Mouse (Mus musculus): ENCODE data around the gene Adamts1. TPM values are rescaled to one million over a fixed set of nuclear protein-coding genes. Genes with fewer than 3 reads are reported as not detected.

Gene Adamts1
- polyA plus RNA-seq (2014; fragmentation: Illumina TruSeq; extraction: RNeasy Lipid Tissue Mini Kit (QIAGEN cat#74804); ENCODE audit: low read depth, low replicate concordance) = 18.2 TPM

GRCm38 (mm10) chr16:85802954-85803353 lies at the start of gene Adamts1:
Gene Adamts1 (minus strand): TSS chr16:85803113.

Other genes starting within 250 kb of the Adamts1 start
- gene Cyyr1, start 249.7 kb downstream of the Adamts1 start, polyA plus RNA-seq (2014; fragmentation: Illumina TruSeq; extraction: RNeasy Lipid Tissue Mini Kit (QIAGEN cat#74804); ENCODE audit: low read depth, low replicate concordance) = 10.7 TPM
- gene Adamts5, start 98.7 kb upstream of the Adamts1 start, polyA plus RNA-seq (2014; fragmentation: Illumina TruSeq; extraction: RNeasy Lipid Tissue Mini Kit (QIAGEN cat#74804); ENCODE audit: low read depth, low replicate concordance) = 20.4 TPM

All from adipose tissue, adult 10 weeks (tissue).